Mouse (Mus musculus) heart, postnatal 0 days (tissue): ENCODE data around the gene Cdc27. TPM values are rescaled to one million over a fixed set of nuclear protein-coding genes. Genes with fewer than 3 reads are reported as not detected.

Experiments
- ATAC-seq: fragments of 200-750 bp; cut with Nextera tagmentation; 2 replicates; pipeline ENCODE4 v1.8.0; 2017; ENCODE audit warnings: low read depth, moderate number of reproducible peaks, moderate library complexity; ENCODE audit not compliant: insufficient read depth
- DNase-seq: peaks from one replicate; pipeline ENCODE4 v3.0.0-alpha.2; 2016; ENCODE audit warnings: low spot score
- H3K27ac ChIP-seq: fragments of 300-500 bp; sonication (generic); 2 replicates; pipeline ENCODE4 v1.5.1; 2014; ENCODE audit warnings: low read depth, mild to moderate bottlenecking
- H3K27me3 ChIP-seq: fragments of 300-500 bp; sonication (generic); 2 replicates; pipeline ENCODE4 v1.6.1; 2014; ENCODE audit warnings: low read length, mixed read lengths; ENCODE audit not compliant: control insufficient read depth, insufficient read depth
- H3K36me3 ChIP-seq: fragments of 300-500 bp; sonication (generic); replicated peaks from 2 replicates; pipeline ENCODE4 v1.6.1; 2014; ENCODE audit warnings: low read length, mixed read lengths; ENCODE audit not compliant: control insufficient read depth, insufficient read depth
- H3K4me1 ChIP-seq: fragments of 300-500 bp; sonication (generic); 2 replicates; pipeline ENCODE4 v1.6.1; 2014; ENCODE audit warnings: antibody characterized with exemption; ENCODE audit not compliant: control insufficient read depth, insufficient read depth
- H3K4me2 ChIP-seq: fragments of 300-500 bp; sonication (generic); 2 replicates; pipeline ENCODE4 v1.6.1; 2014; ENCODE audit warnings: low read depth, mild to moderate bottlenecking, low read length, moderate library complexity
- H3K4me3 ChIP-seq: fragments of 300-500 bp; sonication (generic); 2 replicates; pipeline ENCODE4 v1.5.1; 2014; ENCODE audit warnings: low read depth, low read length
- H3K9ac ChIP-seq: fragments of 300-500 bp; sonication (generic); replicated peaks from 2 replicates; pipeline ENCODE4 v1.6.1; 2014; ENCODE audit warnings: low read depth, low read length, mixed read lengths
- H3K9me3 ChIP-seq: fragments of 300-500 bp; sonication (generic); replicated peaks from 2 replicates; pipeline ENCODE4 v1.6.1; 2016; ENCODE audit warnings: low read length; ENCODE audit not compliant: control insufficient read depth
- CTCF ChIP-seq: IDR thresholded peaks from 2 replicates; pipeline ENCODE4 v1.5.1; 2016; ENCODE audit warnings: antibody characterized with exemption, control low read depth, low read depth
- EP300 ChIP-seq: IDR thresholded peaks from 2 replicates; pipeline ENCODE4 v1.6.1; 2016; ENCODE audit warnings: antibody characterized with exemption, low read depth
- WGBS: fragments of 180-500 bp; shearing (Covaris S2); extraction: QIAGEN DNeasy Blood & Tissue Kit; methylation state at CpG from one replicate; pipeline ENCODE4 v1.1.7; 2014; 5-methylcytosine and 5-hydroxymethylcytosine counted together
- polyA plus RNA-seq: library from polyadenylated mRNA; unstranded; fragments of >200 nt; fragmentation: Nextera tagmentation; extraction: Ambion mirVana; gene quantifications from 2 replicates; pipeline ENCODE4 v1.2.1, GENCODE M21; 2015
- total RNA-seq: library from RNA; depleted of rRNA; stranded (reverse); fragments of >200 nt; gene quantifications from 2 replicates; pipeline ENCODE4 v1.2.3, GENCODE M21; 2014; ENCODE audit warnings: low replicate concordance; rRNA removed

Gene Cdc27
- 16.6 and 18.3 TPM in 2 replicates for total RNA-seq
- 19.6 and 20.5 TPM in 2 replicates for polyA plus RNA-seq

GRCm38 (mm10) chr11:104550406-104550974 lies at the start of gene Cdc27, which contains the start of gene Myl4:
Gene Cdc27 (minus strand): TSS chr11:104550620.
Gene Myl4 (plus strand): TSS chr11:104550663.
- peak within 1 kb of the TSS; percentile 94 for H3K27ac ChIP-seq
- H3K27me3 ChIP-seq = no peaks in the 10 kb centered on the region
- peak within 1 kb of the TSS; percentile 67 for H3K4me3 ChIP-seq
- no peaks in the 10 kb centered on the region for H3K36me3 ChIP-seq
- peak; percentile 94 for ATAC-seq
- TF ChIP-seq CTCF = no peak
- TF ChIP-seq EP300 = 0 out of 2 replicates have a peak, but pooled peaks have one; percentile 16
- H3K9ac ChIP-seq = peak within 1 kb of the TSS; percentile 93
- under 1% methylated on average over 35 of the region's 35 CpGs for WGBS
- peak; percentile 97 for DNase-seq
- H3K4me2 ChIP-seq = peak within 1 kb of the TSS; percentile 90
- H3K9me3 ChIP-seq = no peaks in the 10 kb centered on the region
- H3K4me1 ChIP-seq = peaks cover 8% of the 10 kb centered on the region

- no peak for TF ChIP-seq EP300
- no peak for TF ChIP-seq CTCF
- ATAC-seq = peak; percentile 31
- Histone ChIP-seq H3K27me3 (no peaks in the 10 kb centered on the region), H3K36me3 (no peaks in the 10 kb centered on the region), H3K4me1 (no peaks in the 10 kb centered on the region), H3K9ac (no peak overlapping the region), H3K9me3 (no peaks in the 10 kb centered on the region), H3K27ac (peak overlapping the region; percentile 55), H3K4me2 (no peak overlapping the region), H3K4me3 (no peak overlapping the region)
- no peak for DNase-seq
- 65% methylated on average over 13 of the region's 13 CpGs for WGBS
Observed at GRCm38 (mm10) chr11:104599265-104599945, 49.0 kb upstream of the Cdc27 start.

DNA sequence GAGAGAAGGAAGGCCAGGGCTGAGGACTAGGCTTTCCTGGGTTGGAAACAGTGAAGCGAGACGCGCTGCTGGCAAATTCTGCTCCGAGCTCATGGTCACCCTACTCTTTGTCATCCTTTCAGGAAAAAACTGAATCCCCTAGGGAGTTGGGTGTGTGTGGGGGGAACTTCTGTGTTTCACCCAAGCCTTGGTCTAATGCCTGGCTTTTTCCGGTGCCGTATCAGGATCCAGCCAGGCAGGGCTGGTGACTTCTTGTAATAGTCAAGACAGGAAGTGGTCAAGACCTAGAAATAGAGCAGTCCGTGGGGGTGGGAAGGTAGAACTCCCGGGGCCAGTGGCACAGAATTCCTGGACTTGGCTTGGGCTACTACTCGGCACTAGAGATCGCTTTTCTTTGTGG lies 45.9 kb upstream of the Cdc27 start:
- Histone ChIP-seq H3K4me3 (no peak overlapping the region), H3K9ac (no peak overlapping the region), H3K4me1 (no peaks in the 10 kb centered on the region), H3K27me3 (no peaks in the 10 kb centered on the region), H3K27ac (0 out of 2 replicates have a peak overlapping the region, but pooled peaks have one; percentile 0), H3K9me3 (no peaks in the 10 kb centered on the region), H3K4me2 (no peak overlapping the region), H3K36me3 (no peaks in the 10 kb centered on the region)
- DNase-seq = no peak
- WGBS = 40% methylated on average over 10 of the region's 10 CpGs
- ATAC-seq = no peak
- TF ChIP-seq EP300 = no peak
- TF ChIP-seq CTCF = no peak

- H3K4me3 ChIP-seq = no peak overlapping the region
- TF ChIP-seq CTCF = no peak
- TF ChIP-seq EP300 = no peak
- no peak overlapping the region for H3K27ac ChIP-seq
- WGBS = 65% methylated on average over 13 of the region's 13 CpGs
- DNase-seq (no peak), ATAC-seq (no peak)
- H3K4me1 ChIP-seq = no peaks in the 10 kb centered on the region; the same call in 1 of the 2 replicates
- no peaks in the 10 kb centered on the region for H3K27me3 ChIP-seq
- H3K36me3 ChIP-seq = no peaks in the 10 kb centered on the region
- H3K9me3 ChIP-seq = no peaks in the 10 kb centered on the region
- no peak overlapping the region for H3K4me2 ChIP-seq
- H3K9ac ChIP-seq = no peak overlapping the region
Observed at GRCm38 (mm10) chr11:104592066-104592835, 41.8 kb upstream of the Cdc27 start.

DNA sequence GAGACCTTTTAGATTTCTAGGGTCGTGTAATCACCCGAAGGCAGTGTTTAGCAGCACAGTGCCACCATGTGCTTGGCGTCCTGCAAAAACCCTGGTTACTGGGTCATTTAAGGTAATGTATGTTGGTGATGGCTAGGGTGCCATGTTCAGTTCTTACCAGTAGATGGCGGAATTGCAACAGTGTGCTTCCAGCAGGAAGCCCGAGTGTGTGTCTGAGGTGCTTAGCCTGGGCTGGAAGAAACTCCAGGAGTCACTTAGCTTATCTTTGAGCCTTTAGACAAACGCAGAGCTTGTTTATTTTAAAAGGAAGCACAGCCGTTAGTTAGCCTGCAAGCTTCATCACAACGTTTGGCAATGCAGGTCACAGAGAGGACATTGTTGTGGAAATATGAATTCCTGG lies 39.7 kb upstream of the Cdc27 start:
- Histone ChIP-seq H3K4me1 (no peaks in the 10 kb centered on the region; the same call in 1 of the 2 replicates), H3K4me2 (no peak overlapping the region), H3K27ac (no peak overlapping the region), H3K9me3 (no peaks in the 10 kb centered on the region), H3K9ac (no peak overlapping the region), H3K36me3 (peaks cover 6% of the 10 kb centered on the region), H3K27me3 (no peaks in the 10 kb centered on the region), H3K4me3 (no peak overlapping the region)
- ATAC-seq (peak; percentile 89), DNase-seq (peak; percentile 87)
- no peak for TF ChIP-seq EP300
- peak; percentile 99 for TF ChIP-seq CTCF
- WGBS = under 1% methylated on average over 8 of the region's 8 CpGs
